Mouse (Mus musculus): ENCODE results near the gene Ppp1r13l. TPM values are rescaled to one million over a fixed set of nuclear protein-coding genes. Genes with fewer than 3 reads are reported as not detected.
A peak's percentile ranks its signal among the peaks of the same experiment; 100 is the strongest.

The Ppp1r13l gene
- polyA plus RNA-seq, 1 experiment from 2014 or later: 12.6 TPM

GRCm38 (mm10) chr7:19356311-19356710 lies 3.2 kb upstream of the Ppp1r13l start:
- Histone ChIP-seq H3K27me3 (no peaks in the 10 kb centered on the region), H3K4me1 (peaks cover 23% of the 10 kb centered on the region), H3K4me3 (no peak overlapping the region), H3K27ac (no peak overlapping the region), H3K9ac (no peak overlapping the region), H3K9me3 (no peaks in the 10 kb centered on the region), H3K36me3 (peaks cover 61% of the 10 kb centered on the region), H3K4me2 (no peak overlapping the region)
- WGBS: 66% methylated on average over 10 of the region's 10 CpGs
- no peak for ATAC-seq (ENCODE audit: insufficient number of reproducible peaks, insufficient read depth, low FRiP score, low TSS enrichment, low read depth)

GRCm38 (mm10) chr7:19357381-19358375 lies 1.9 kb upstream of the Ppp1r13l start:
- peaks cover 10% of the 10 kb centered on the region for H3K27me3 ChIP-seq
- peaks cover 34% of the 10 kb centered on the region for H3K4me1 ChIP-seq
- H3K4me3 ChIP-seq: peak overlapping the region; percentile 66
- no peaks in the 10 kb centered on the region for H3K9me3 ChIP-seq
- H3K36me3 ChIP-seq: peaks cover 48% of the 10 kb centered on the region
- peak overlapping the region; percentile 76 for H3K9ac ChIP-seq
- no peak for ATAC-seq (ENCODE audit: insufficient number of reproducible peaks, insufficient read depth, low FRiP score, low TSS enrichment, low read depth)
- no peak overlapping the region for H3K27ac ChIP-seq
- H3K4me2 ChIP-seq: peak overlapping the region; percentile 98
- WGBS: 92% methylated on average over 25 of the region's 25 CpGs

GRCm38 (mm10) chr7:19358634-19359033 lies 915 bp upstream of the Ppp1r13l start:
- 17% methylated on average over 13 of the region's 13 CpGs for WGBS

DNA sequence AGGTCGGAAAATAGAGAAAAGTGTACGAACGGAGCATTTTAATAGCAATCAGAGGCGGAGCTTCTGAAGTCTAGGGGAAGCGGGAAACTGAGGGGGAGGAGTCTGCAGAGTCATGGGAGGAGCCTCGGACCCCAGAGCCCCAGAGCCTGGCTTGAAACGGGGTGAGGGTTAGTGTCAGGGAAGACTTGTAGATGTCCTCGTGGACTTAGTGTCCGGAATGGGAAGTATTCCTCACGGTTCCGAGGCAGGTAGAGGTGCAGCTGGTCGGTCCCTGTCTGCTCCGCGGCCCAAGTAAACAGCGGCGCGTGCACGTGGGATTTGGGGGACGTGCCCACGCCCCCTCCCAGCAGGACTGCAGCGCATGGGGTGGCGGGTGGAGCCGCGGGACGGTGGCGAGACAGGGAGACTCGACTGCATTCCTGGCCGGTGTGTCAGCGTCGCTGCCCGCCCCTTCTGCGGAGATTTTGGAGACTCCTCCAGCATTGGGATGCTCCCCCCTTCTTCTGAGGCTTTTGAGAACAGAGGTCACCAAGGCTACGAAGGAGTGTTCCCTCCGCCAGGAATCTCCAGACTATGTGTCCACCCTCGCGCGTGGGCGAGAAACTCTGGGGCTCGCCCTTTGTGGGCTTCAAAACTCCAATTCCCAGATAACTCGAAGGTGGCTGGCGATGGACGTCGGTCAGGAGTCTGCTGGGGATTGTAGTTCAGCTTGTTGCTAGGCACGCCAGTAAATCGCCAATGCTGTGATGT lies 518 bp downstream of the Ppp1r13l start:
- ATAC-seq (ENCODE audit: insufficient number of reproducible peaks, insufficient read depth, low FRiP score, low TSS enrichment, low read depth): peak; percentile 66; the same call in 1 of the 2 replicates
- H3K4me3 ChIP-seq: peak overlapping the region; percentile 66
- H3K27me3 ChIP-seq: peaks cover 11% of the 10 kb centered on the region
- H3K9ac ChIP-seq: peak overlapping the region; percentile 76
- H3K4me2 ChIP-seq: peak overlapping the region; percentile 98
- peaks cover 26% of the 10 kb centered on the region for H3K36me3 ChIP-seq
- H3K27ac ChIP-seq: peak overlapping the region; percentile 71
- peaks cover 43% of the 10 kb centered on the region for H3K4me1 ChIP-seq
- no peaks in the 10 kb centered on the region for H3K9me3 ChIP-seq
- 1% methylated on average over 45 of the region's 45 CpGs for WGBS

More at GRCm38 (mm10) chr7:19358634-19359033, 915 bp upstream of the Ppp1r13l start:
- Histone ChIP-seq H3K36me3 (peaks cover 39% of the 10 kb centered on the region), H3K27ac (no peak overlapping the region), H3K27me3 (peaks cover 11% of the 10 kb centered on the region), H3K4me2 (peak overlapping the region; percentile 98), H3K9ac (peak overlapping the region; percentile 76), H3K4me1 (peaks cover 40% of the 10 kb centered on the region), H3K4me3 (peak overlapping the region; percentile 66), H3K9me3 (no peaks in the 10 kb centered on the region)
- ATAC-seq (ENCODE audit: insufficient number of reproducible peaks, insufficient read depth, low FRiP score, low TSS enrichment, low read depth): no peak

- H3K27ac ChIP-seq: peak overlapping the region; percentile 74
- under 1% methylated on average over 27 of the region's 27 CpGs for WGBS
- H3K4me1 ChIP-seq: peaks cover 43% of the 10 kb centered on the region
- H3K4me2 ChIP-seq: peak overlapping the region; percentile 98
- peak overlapping the region; percentile 76 for H3K9ac ChIP-seq
- ATAC-seq (ENCODE audit: insufficient number of reproducible peaks, insufficient read depth, low FRiP score, low TSS enrichment, low read depth): peak; percentile 59
- H3K27me3 ChIP-seq: peaks cover 11% of the 10 kb centered on the region
- H3K9me3 ChIP-seq: no peaks in the 10 kb centered on the region
- H3K4me3 ChIP-seq: peak overlapping the region; percentile 66
- H3K36me3 ChIP-seq: peaks cover 21% of the 10 kb centered on the region
These were observed 1.4 kb downstream of the Ppp1r13l start for GRCm38 (mm10) chr7:19360944-19361343.

- Histone ChIP-seq H3K4me3 (peak overlapping the region; percentile 66), H3K9ac (peak overlapping the region; percentile 76), H3K36me3 (peaks cover 14% of the 10 kb centered on the region), H3K4me2 (peak overlapping the region; percentile 98), H3K27ac (peak overlapping the region; percentile 74), H3K4me1 (peaks cover 43% of the 10 kb centered on the region), H3K9me3 (no peaks in the 10 kb centered on the region), H3K27me3 (peaks cover 11% of the 10 kb centered on the region)
- no peak for ATAC-seq (ENCODE audit: insufficient number of reproducible peaks, insufficient read depth, low FRiP score, low TSS enrichment, low read depth)
- 10% methylated on average over 16 of the region's 16 CpGs for WGBS
These were observed 2.2 kb downstream of the Ppp1r13l start for GRCm38 (mm10) chr7:19361720-19362119.

- no peak for ATAC-seq (ENCODE audit: insufficient number of reproducible peaks, insufficient read depth, low FRiP score, low TSS enrichment, low read depth)
- peak overlapping the region; percentile 98 for H3K4me2 ChIP-seq
- H3K27me3 ChIP-seq: peaks cover 11% of the 10 kb centered on the region
- no peak overlapping the region for H3K27ac ChIP-seq
- no peaks in the 10 kb centered on the region for H3K9me3 ChIP-seq
- H3K9ac ChIP-seq: peak overlapping the region; percentile 76
- WGBS: 53% methylated on average over 4 of the region's 4 CpGs
- H3K4me1 ChIP-seq: peaks cover 43% of the 10 kb centered on the region
- peaks cover 8% of the 10 kb centered on the region for H3K36me3 ChIP-seq
- H3K4me3 ChIP-seq: peak overlapping the region; percentile 66
These were observed 2.7 kb downstream of the Ppp1r13l start for GRCm38 (mm10) chr7:19362276-19362675.

- Histone ChIP-seq H3K4me2 (peak overlapping the region; percentile 25), H3K27me3 (peaks cover 17% of the 10 kb centered on the region), H3K4me3 (0 out of 2 replicates have a peak overlapping the region, but pooled peaks have one; percentile 6), H3K27ac (peak overlapping the region; percentile 63; the same call in 1 of the 2 replicates), H3K9ac (0 out of 2 replicates have a peak overlapping the region, but pooled peaks have one; percentile 23), H3K36me3 (no peaks in the 10 kb centered on the region), H3K4me1 (peaks cover 30% of the 10 kb centered on the region), H3K9me3 (no peaks in the 10 kb centered on the region)
- no peak for ATAC-seq (ENCODE audit: insufficient number of reproducible peaks, insufficient read depth, low FRiP score, low TSS enrichment, low read depth)
- 5% methylated on average over 18 of the region's 18 CpGs for WGBS
These were observed 4.3 kb downstream of the Ppp1r13l start for GRCm38 (mm10) chr7:19363881-19364280.

GRCm38 (mm10) chr7:19365376-19365775 lies 5.8 kb downstream of the Ppp1r13l start:
- Histone ChIP-seq H3K4me3 (no peak overlapping the region), H3K36me3 (no peaks in the 10 kb centered on the region), H3K9ac (no peak overlapping the region), H3K27me3 (peaks cover 29% of the 10 kb centered on the region), H3K4me2 (no peak overlapping the region), H3K27ac (no peak overlapping the region), H3K9me3 (no peaks in the 10 kb centered on the region), H3K4me1 (peaks cover 32% of the 10 kb centered on the region)
- no peak for ATAC-seq (ENCODE audit: insufficient number of reproducible peaks, insufficient read depth, low FRiP score, low TSS enrichment, low read depth)
- WGBS: 59% methylated on average over 4 of the region's 4 CpGs

DNA sequence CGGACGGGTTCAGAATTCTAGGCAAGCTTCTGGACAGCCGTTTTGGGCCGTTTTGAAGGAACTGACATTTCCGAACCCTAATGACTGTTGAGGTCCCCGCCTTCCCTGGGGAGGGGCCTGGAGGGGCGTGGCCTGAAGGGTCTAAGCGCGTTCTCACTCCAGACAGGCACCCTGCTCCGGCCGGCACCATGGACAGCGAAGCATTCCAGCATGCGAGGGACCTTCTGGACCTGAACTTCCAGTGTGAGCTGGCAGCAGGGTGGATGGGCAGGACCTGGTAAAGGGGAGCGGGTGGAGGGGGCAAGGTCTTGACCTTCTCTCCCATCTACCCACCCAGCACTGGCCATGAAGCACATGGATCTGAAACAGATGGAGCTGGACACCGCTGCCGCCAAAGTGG lies 8.8 kb downstream of the Ppp1r13l start:
- Histone ChIP-seq H3K27ac (no peak overlapping the region), H3K4me2 (no peak overlapping the region), H3K4me1 (peaks cover 11% of the 10 kb centered on the region), H3K9me3 (no peaks in the 10 kb centered on the region), H3K27me3 (peaks cover 18% of the 10 kb centered on the region), H3K4me3 (no peak overlapping the region), H3K36me3 (peaks cover 8% of the 10 kb centered on the region), H3K9ac (no peak overlapping the region)
- no peak for ATAC-seq (ENCODE audit: insufficient number of reproducible peaks, insufficient read depth, low FRiP score, low TSS enrichment, low read depth)
- WGBS: 17% methylated on average over 16 of the region's 16 CpGs

- 9% methylated on average over 46 of the region's 46 CpGs for whole genome bisulfite sequencing
- peaks cover 18% of the 10 kb centered on the region for H3K27me3 ChIP-seq
These were observed 10.4 kb downstream of the Ppp1r13l start for GRCm38 (mm10) chr7:19369823-19370425.

More at GRCm38 (mm10) chr7:19369823-19370425, 10.4 kb downstream of the Ppp1r13l start:
- H3K36me3 ChIP-seq: peaks cover 15% of the 10 kb centered on the region
- no peaks in the 10 kb centered on the region for H3K9me3 ChIP-seq
- peak overlapping the region; percentile 45 for H3K4me3 ChIP-seq
- H3K4me1 ChIP-seq: peaks cover 6% of the 10 kb centered on the region
- H3K9ac ChIP-seq: peak overlapping the region; percentile 73
- H3K27ac ChIP-seq: no peak overlapping the region
- H3K4me2 ChIP-seq: peak overlapping the region; percentile 80
- ATAC-seq (ENCODE audit: insufficient number of reproducible peaks, insufficient read depth, low FRiP score, low TSS enrichment, low read depth): 0 out of 2 replicates have a peak, but pooled peaks have one; percentile 53

All from embryonic facial prominence, embryonic 13.5 days (tissue).